Mouse (Mus musculus) layer of hippocampus, adult 11-12 months (tissue): ENCODE measurements around the gene Lzts3.

Source experiments
- DNase-seq: peaks from one replicate; pipeline ENCODE4 v3.0.0; 2022; ENCODE audit warnings: low spot score

Gene Lzts3

GRCm38 (mm10) chr2:130635847-130636246 lies 6.8 kb downstream of the Lzts3 start:
- no peak for DNase-seq

- no peak for DNase-seq
These were observed 7.7 kb downstream of the Lzts3 start for GRCm38 (mm10) chr2:130634739-130635411.

- DNase-seq: no peak
These were observed 8.4 kb downstream of the Lzts3 start for GRCm38 (mm10) chr2:130634006-130634738.

GRCm38 (mm10) chr2:130632887-130633675 lies 9.5 kb downstream of the Lzts3 start:
- DNase-seq: no peak

GRCm38 (mm10) chr2:130632416-130632815 lies 10.2 kb downstream of the Lzts3 start:
- DNase-seq: no peak

- peak; percentile 90 for DNase-seq
These were observed 12.8 kb downstream of the Lzts3 start, which contains the start of the genes Fastkd5 and Ubox5 for GRCm38 (mm10) chr2:130629839-130630203. TSS of gene Fastkd5 (minus strand) at chr2:130630027. TSS of gene Ubox5 (minus strand) at chr2:130630038.

- DNase-seq: no peak
These were observed 13.3 kb downstream of the Lzts3 start for GRCm38 (mm10) chr2:130629080-130629838.

- no peak for DNase-seq
These were observed 14.2 kb downstream of the Lzts3 start for GRCm38 (mm10) chr2:130628424-130628823.

GRCm38 (mm10) chr2:130618972-130619371 lies 23.6 kb downstream of the Lzts3 start:
- no peak for DNase-seq

- DNase-seq: no peak
These were observed 29.5 kb downstream of the Lzts3 start for GRCm38 (mm10) chr2:130613091-130613490.

- no peak for DNase-seq
These were observed 40.4 kb downstream of the Lzts3 start for GRCm38 (mm10) chr2:130602195-130602594.

- no peak for DNase-seq
These were observed 44.2 kb downstream of the Lzts3 start for GRCm38 (mm10) chr2:130598399-130598798.

- peak; percentile 59 for DNase-seq
These were observed 45.0 kb downstream of the Lzts3 start for GRCm38 (mm10) chr2:130597601-130598010.

GRCm38 (mm10) chr2:130595596-130595995 lies 47.0 kb downstream of the Lzts3 start:
- DNase-seq: no peak

GRCm38 (mm10) chr2:130591016-130591415 lies 51.6 kb downstream of the Lzts3 start:
- no peak for DNase-seq

- DNase-seq: no peak
These were observed 52.8 kb downstream of the Lzts3 start for GRCm38 (mm10) chr2:130589761-130590160.

- DNase-seq: no peak
These were observed 53.4 kb downstream of the Lzts3 start for GRCm38 (mm10) chr2:130589157-130589556.

GRCm38 (mm10) chr2:130588373-130588772 lies 54.2 kb downstream of the Lzts3 start:
- no peak for DNase-seq

GRCm38 (mm10) chr2:130586016-130586415 lies 56.6 kb downstream of the Lzts3 start:
- DNase-seq: no peak

- no peak for DNase-seq
These were observed 58.6 kb downstream of the Lzts3 start for GRCm38 (mm10) chr2:130583902-130584560.
